Mouse (Mus musculus) layer of hippocampus, adult 2 months (tissue): Measurements from ENCODE around the gene Gm14308. TPM values are rescaled to one million over a fixed set of nuclear protein-coding genes. Genes with fewer than 3 reads are reported as not detected.
"Not testable (repeated sequence)": the region's sequence is repeated elsewhere in the genome, so short reads cannot be mapped to it uniquely, and the experiment has no call there.

Experiments
- DNase-seq, 2 experiments: peaks; one replicate each; pipeline ENCODE4 v3.0.0; 2022; ENCODE audit warnings: low spot score in 2 of 2
- H3K27ac ChIP-seq: fragments of 200-600 bp; 2 replicates; pipeline ENCODE4 v1.8.1; 2022
- H3K4me3 ChIP-seq: fragments of 200-600 bp; 2 replicates; pipeline ENCODE4 v1.8.1; 2022; ENCODE audit warnings: mild to moderate bottlenecking
- long read RNA-seq, 2 experiments: library from polyadenylated mRNA; stranded (forward); transcript quantifications; one replicate each; pipeline ENCODE4 v2.0.0; 2021; ENCODE audit warnings: borderline mapping rate in 2 of 2
- total RNA-seq, 2 experiments: library from RNA; stranded (reverse); gene quantifications; 2 replicates each; pipeline ENCODE4 v1.2.3; 2021

The Gm14308 gene
- 1 to 10 TPM; 2.2 to 7.6 TPM for total RNA-seq
- long read RNA-seq, experiment 1, partial matches to known transcripts = 0 of 4 reads
- long read RNA-seq, experiment 1, other reads (novel, unspliced or antisense) = 1 of 4 reads
- long read RNA-seq, experiment 2, transcript Gm14308-203 (4 exons, 1,458 nt) = major isoform, 8 of 11 reads
- long read RNA-seq, experiment 2, partial matches to known transcripts = 1 of 11 reads
- long read RNA-seq, experiment 2, other reads (novel, unspliced or antisense) = 2 of 11 reads

DNA sequence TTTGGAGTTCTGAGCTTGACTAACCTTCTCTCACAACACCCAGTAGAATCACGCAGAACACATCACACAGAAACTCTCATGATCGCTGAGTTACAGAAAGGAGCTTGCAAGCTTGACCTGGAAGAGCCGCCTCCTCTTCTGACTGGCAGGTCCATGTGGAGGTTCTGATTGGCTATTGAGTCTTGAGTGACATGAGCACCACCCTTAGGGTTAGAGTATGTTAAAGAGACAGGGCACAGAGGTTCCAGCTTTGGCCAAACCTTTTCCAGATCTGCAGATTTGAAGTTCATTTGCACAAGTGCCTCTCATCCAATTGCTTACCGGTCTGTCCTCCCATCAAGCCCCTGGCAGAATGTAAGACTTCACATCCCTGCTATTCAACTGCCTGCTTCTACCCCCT, at the start of gene Gm14308:
Gm14308 (minus strand) TSS at position 101 of the 400 bp plus-strand sequence.
- H3K4me3 ChIP-seq, H3K27ac ChIP-seq, DNase-seq: not testable (repeated sequence)

- not testable (repeated sequence) for H3K4me3 ChIP-seq, DNase-seq, H3K27ac ChIP-seq
These were observed 34.1 kb upstream of the Gm14308 start, which contains the start of gene Zfp973 for GRCm38 (mm10) chr2:176670222-176670621. Gene Zfp973, plus strand, starts transcription at chr2:176670522.

Other genes with a start within 250 kb of the Gm14308 start
- 10 to 100 TPM; 11.6 to 19.9 TPM for gene Gm14435, start 212.8 kb downstream of the Gm14308 start, total RNA-seq
- not detected for gene Gm14434, start 149.6 kb downstream of the Gm14308 start, total RNA-seq
- not detected for gene Zfp967, start 115.3 kb downstream of the Gm14308 start, total RNA-seq
- gene Zfp973, start 34.2 kb upstream of the Gm14308 start, total RNA-seq = 10 to 100 TPM; 14.3 to 15.0 TPM
- 10 to 100 TPM; 31.8 to 35.8 TPM for gene Gm14305, start 72.0 kb upstream of the Gm14308 start, total RNA-seq
- 10 to 100 TPM; 13.9 to 16.4 TPM for gene Gm14295, start 162.3 kb upstream of the Gm14308 start, total RNA-seq
- not detected for gene Gm14408, start 194.8 kb upstream of the Gm14308 start, total RNA-seq